Mouse (Mus musculus): ENCODE measurements at regions not wholly inside any gene's neighbourhood (a gene's known extent, or its start where the extent isn't known, plus 50 kb on each side); places are given as distances from the start of the nearest gene placed in this dataset.

GRCm38 (mm10) chr4:21300141-21300540 lies 385.6 kb downstream of the Prdm13 start:
- Histone ChIP-seq H3K9ac (ENCODE audit: low read length) (no peak overlapping the region), H3K9me3 (ENCODE audit: control insufficient read depth, low read length) (no peaks in the 10 kb centered on the region), H3K27me3 (ENCODE audit: control insufficient read depth, insufficient read depth, low read length) (no peaks in the 10 kb centered on the region), H3K27ac (replicated peaks; ENCODE audit: low read depth, low read length) (no peak overlapping the region), H3K4me2 (ENCODE audit: low read depth, severe bottlenecking) (no peak overlapping the region), H3K4me3 (ENCODE audit: low read depth, low read length) (no peak overlapping the region), H3K36me3 (ENCODE audit: control insufficient read depth, insufficient read depth, low read length) (no peaks in the 10 kb centered on the region), H3K4me1 (ENCODE audit: control insufficient read depth, insufficient read depth, low read length) (no peaks in the 10 kb centered on the region)
- DNase-seq (ENCODE audit: low spot score) (no peak), ATAC-seq (ENCODE audit: insufficient number of reproducible peaks, low FRiP score, low TSS enrichment, low read depth) (no peak)

- Histone ChIP-seq H3K36me3 (ENCODE audit: control insufficient read depth, insufficient read depth, low read length) (no peaks in the 10 kb centered on the region), H3K27ac (replicated peaks; ENCODE audit: low read depth, low read length) (no peak overlapping the region), H3K4me1 (ENCODE audit: control insufficient read depth, insufficient read depth, low read length) (no peaks in the 10 kb centered on the region), H3K27me3 (ENCODE audit: control insufficient read depth, insufficient read depth, low read length) (no peaks in the 10 kb centered on the region), H3K9me3 (ENCODE audit: control insufficient read depth, low read length) (no peaks in the 10 kb centered on the region), H3K4me3 (ENCODE audit: low read depth, low read length) (no peak overlapping the region), H3K4me2 (ENCODE audit: low read depth, severe bottlenecking) (no peak overlapping the region), H3K9ac (ENCODE audit: low read length) (no peak overlapping the region)
- DNase-seq (ENCODE audit: low spot score) (no peak), ATAC-seq (ENCODE audit: insufficient number of reproducible peaks, low FRiP score, low TSS enrichment, low read depth) (no peak)
- 59% methylated on average over 2 of the region's 2 CpGs for WGBS
Observed at GRCm38 (mm10) chr4:21267302-21267701, 418.5 kb downstream of the Prdm13 start.

GRCm38 (mm10) chr4:21266886-21267285 lies 418.9 kb downstream of the Prdm13 start:
- Histone ChIP-seq H3K36me3 (ENCODE audit: control insufficient read depth, insufficient read depth, low read length) (no peaks in the 10 kb centered on the region), H3K4me2 (ENCODE audit: low read depth, severe bottlenecking) (no peak overlapping the region), H3K27ac (replicated peaks; ENCODE audit: low read depth, low read length) (no peak overlapping the region), H3K4me3 (ENCODE audit: low read depth, low read length) (no peak overlapping the region), H3K9me3 (ENCODE audit: control insufficient read depth, low read length) (no peaks in the 10 kb centered on the region), H3K27me3 (ENCODE audit: control insufficient read depth, insufficient read depth, low read length) (no peaks in the 10 kb centered on the region), H3K4me1 (ENCODE audit: control insufficient read depth, insufficient read depth, low read length) (no peaks in the 10 kb centered on the region), H3K9ac (ENCODE audit: low read length) (no peak overlapping the region)
- DNase-seq (ENCODE audit: low spot score) (no peak), ATAC-seq (ENCODE audit: insufficient number of reproducible peaks, low FRiP score, low TSS enrichment, low read depth) (no peak)

- Histone ChIP-seq H3K36me3 (ENCODE audit: control insufficient read depth, insufficient read depth, low read length) (no peaks in the 10 kb centered on the region), H3K4me1 (ENCODE audit: control insufficient read depth, insufficient read depth, low read length) (no peaks in the 10 kb centered on the region), H3K9me3 (ENCODE audit: control insufficient read depth, low read length) (no peaks in the 10 kb centered on the region), H3K27ac (replicated peaks; ENCODE audit: low read depth, low read length) (no peak overlapping the region), H3K27me3 (ENCODE audit: control insufficient read depth, insufficient read depth, low read length) (no peaks in the 10 kb centered on the region), H3K9ac (ENCODE audit: low read length) (no peak overlapping the region), H3K4me3 (ENCODE audit: low read depth, low read length) (no peak overlapping the region), H3K4me2 (ENCODE audit: low read depth, severe bottlenecking) (no peak overlapping the region)
- 73% methylated on average over 2 of the region's 2 CpGs for WGBS
- DNase-seq (ENCODE audit: low spot score): no peak
- ATAC-seq (ENCODE audit: insufficient number of reproducible peaks, low FRiP score, low TSS enrichment, low read depth): no peak
Observed at GRCm38 (mm10) chr4:21250396-21250795, 435.4 kb downstream of the Prdm13 start.

- no peaks in the 10 kb centered on the region for H3K4me1 ChIP-seq (ENCODE audit: control insufficient read depth, insufficient read depth, low read length)
- no peaks in the 10 kb centered on the region for H3K27me3 ChIP-seq (ENCODE audit: control insufficient read depth, insufficient read depth, low read length)
- no peaks in the 10 kb centered on the region for H3K36me3 ChIP-seq (ENCODE audit: control insufficient read depth, insufficient read depth, low read length)
- ATAC-seq (ENCODE audit: insufficient number of reproducible peaks, low FRiP score, low TSS enrichment, low read depth) (peak; percentile 51; the same call in 1 of the 2 replicates), DNase-seq (ENCODE audit: low spot score) (peak; percentile 61)
- no peaks in the 10 kb centered on the region for H3K9me3 ChIP-seq (ENCODE audit: control insufficient read depth, low read length)
- no peak overlapping the region for H3K27ac ChIP-seq (replicated peaks; ENCODE audit: low read depth, low read length)
- no peak overlapping the region for H3K4me2 ChIP-seq (ENCODE audit: low read depth, severe bottlenecking)
- WGBS: 46% methylated on average over 4 of the region's 4 CpGs
- no peak overlapping the region for H3K4me3 ChIP-seq (ENCODE audit: low read depth, low read length)
- H3K9ac ChIP-seq (ENCODE audit: low read length): no peak overlapping the region
Observed at GRCm38 (mm10) chr4:21222631-21223030, 463.1 kb downstream of the Prdm13 start.

GRCm38 (mm10) chr4:21207617-21208016 lies 478.1 kb downstream of the Prdm13 start:
- ATAC-seq (ENCODE audit: insufficient number of reproducible peaks, low FRiP score, low TSS enrichment, low read depth): no peak

GRCm38 (mm10) chr4:21195620-21196019 lies 490.1 kb downstream of the Prdm13 start:
- no peak overlapping the region for H3K27ac ChIP-seq (replicated peaks; ENCODE audit: low read depth, low read length)
- DNase-seq (ENCODE audit: low spot score) (no peak), ATAC-seq (ENCODE audit: insufficient number of reproducible peaks, low FRiP score, low TSS enrichment, low read depth) (no peak)
- H3K9me3 ChIP-seq (ENCODE audit: control insufficient read depth, low read length): no peaks in the 10 kb centered on the region
- WGBS: 93% methylated on average over 1 of the region's 1 CpGs
- H3K4me2 ChIP-seq (ENCODE audit: low read depth, severe bottlenecking): no peak overlapping the region
- H3K4me1 ChIP-seq (ENCODE audit: control insufficient read depth, insufficient read depth, low read length): no peaks in the 10 kb centered on the region
- H3K27me3 ChIP-seq (ENCODE audit: control insufficient read depth, insufficient read depth, low read length): no peaks in the 10 kb centered on the region
- H3K4me3 ChIP-seq (ENCODE audit: low read depth, low read length): no peak overlapping the region
- no peaks in the 10 kb centered on the region for H3K36me3 ChIP-seq (ENCODE audit: control insufficient read depth, insufficient read depth, low read length)
- H3K9ac ChIP-seq (ENCODE audit: low read length): no peak overlapping the region

More at GRCm38 (mm10) chr4:21207617-21208016, 478.1 kb downstream of the Prdm13 start:
- no peaks in the 10 kb centered on the region for H3K36me3 ChIP-seq (ENCODE audit: control insufficient read depth, insufficient read depth, low read length)
- 92% methylated on average over 4 of the region's 4 CpGs for WGBS
- H3K4me2 ChIP-seq (ENCODE audit: low read depth, severe bottlenecking): no peak overlapping the region
- H3K4me3 ChIP-seq (ENCODE audit: low read depth, low read length): no peak overlapping the region
- DNase-seq (ENCODE audit: low spot score): no peak
- no peak overlapping the region for H3K9ac ChIP-seq (ENCODE audit: low read length)
- H3K9me3 ChIP-seq (ENCODE audit: control insufficient read depth, low read length): no peaks in the 10 kb centered on the region
- no peaks in the 10 kb centered on the region for H3K4me1 ChIP-seq (ENCODE audit: control insufficient read depth, insufficient read depth, low read length)
- no peaks in the 10 kb centered on the region for H3K27me3 ChIP-seq (ENCODE audit: control insufficient read depth, insufficient read depth, low read length)
- no peak overlapping the region for H3K27ac ChIP-seq (replicated peaks; ENCODE audit: low read depth, low read length)

GRCm38 (mm10) chr4:21173789-21174188 lies 512.0 kb downstream of the Prdm13 start:
- Histone ChIP-seq H3K4me3 (ENCODE audit: low read depth, low read length) (no peak overlapping the region), H3K36me3 (ENCODE audit: control insufficient read depth, insufficient read depth, low read length) (no peaks in the 10 kb centered on the region), H3K27me3 (ENCODE audit: control insufficient read depth, insufficient read depth, low read length) (no peaks in the 10 kb centered on the region), H3K4me2 (ENCODE audit: low read depth, severe bottlenecking) (no peak overlapping the region), H3K4me1 (ENCODE audit: control insufficient read depth, insufficient read depth, low read length) (no peaks in the 10 kb centered on the region), H3K27ac (replicated peaks; ENCODE audit: low read depth, low read length) (no peak overlapping the region), H3K9ac (ENCODE audit: low read length) (no peak overlapping the region), H3K9me3 (ENCODE audit: control insufficient read depth, low read length) (no peaks in the 10 kb centered on the region)
- WGBS: 87% methylated on average over 6 of the region's 6 CpGs
- DNase-seq (ENCODE audit: low spot score): no peak
- no peak for ATAC-seq (ENCODE audit: insufficient number of reproducible peaks, low FRiP score, low TSS enrichment, low read depth)

- Histone ChIP-seq H3K4me3 (ENCODE audit: low read depth, low read length) (no peak overlapping the region), H3K27me3 (ENCODE audit: control insufficient read depth, insufficient read depth, low read length) (no peaks in the 10 kb centered on the region), H3K36me3 (ENCODE audit: control insufficient read depth, insufficient read depth, low read length) (no peaks in the 10 kb centered on the region), H3K27ac (replicated peaks; ENCODE audit: low read depth, low read length) (no peak overlapping the region), H3K9me3 (ENCODE audit: control insufficient read depth, low read length) (no peaks in the 10 kb centered on the region), H3K9ac (ENCODE audit: low read length) (no peak overlapping the region), H3K4me1 (ENCODE audit: control insufficient read depth, insufficient read depth, low read length) (no peaks in the 10 kb centered on the region), H3K4me2 (ENCODE audit: low read depth, severe bottlenecking) (no peak overlapping the region)
- DNase-seq (ENCODE audit: low spot score) (no peak), ATAC-seq (ENCODE audit: insufficient number of reproducible peaks, low FRiP score, low TSS enrichment, low read depth) (no peak)
- WGBS: 94% methylated on average over 1 of the region's 1 CpGs
Observed at GRCm38 (mm10) chr4:21173019-21173418, 512.7 kb downstream of the Prdm13 start.
